Mouse (Mus musculus): Measurements from ENCODE around the gene AU022252.

Gene AU022252

DNA sequence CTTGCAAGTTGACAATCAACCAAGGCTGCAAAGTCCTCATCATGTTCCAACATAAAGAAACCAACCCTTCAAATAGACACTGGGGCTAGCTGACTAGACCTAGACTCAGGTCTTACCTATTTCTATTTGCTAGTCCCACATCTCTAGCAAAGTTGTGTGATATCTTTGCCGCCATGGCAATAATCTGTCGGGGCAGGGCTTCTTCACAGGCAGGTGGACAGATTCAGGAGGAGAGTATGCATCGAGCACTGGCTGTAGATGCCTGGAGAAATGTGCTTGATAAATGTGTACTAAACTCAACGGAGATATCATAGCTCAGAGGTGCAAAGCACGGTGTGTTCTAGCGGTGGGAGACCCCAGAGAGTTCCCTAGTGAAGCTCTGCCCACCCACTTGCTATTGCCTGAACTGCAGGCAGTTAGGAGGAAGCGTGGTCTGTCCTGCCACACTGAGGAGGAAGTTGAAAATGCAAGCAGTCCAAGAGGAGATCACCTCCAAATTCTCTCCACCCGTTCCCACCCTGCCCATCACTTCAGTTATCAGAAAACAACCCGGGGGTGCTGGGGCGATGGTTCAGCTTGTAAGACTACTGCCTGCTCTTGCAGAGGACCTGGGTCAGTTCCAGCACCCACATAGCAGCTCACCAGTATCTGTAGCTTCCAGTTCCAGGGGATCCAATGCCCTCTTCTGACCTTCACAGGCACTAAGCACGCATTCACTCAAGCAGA, 44.3 kb downstream of the AU022252 start:
- no peak for DNase-seq (ENCODE audit: low spot score in 2 of 2)

DNA sequence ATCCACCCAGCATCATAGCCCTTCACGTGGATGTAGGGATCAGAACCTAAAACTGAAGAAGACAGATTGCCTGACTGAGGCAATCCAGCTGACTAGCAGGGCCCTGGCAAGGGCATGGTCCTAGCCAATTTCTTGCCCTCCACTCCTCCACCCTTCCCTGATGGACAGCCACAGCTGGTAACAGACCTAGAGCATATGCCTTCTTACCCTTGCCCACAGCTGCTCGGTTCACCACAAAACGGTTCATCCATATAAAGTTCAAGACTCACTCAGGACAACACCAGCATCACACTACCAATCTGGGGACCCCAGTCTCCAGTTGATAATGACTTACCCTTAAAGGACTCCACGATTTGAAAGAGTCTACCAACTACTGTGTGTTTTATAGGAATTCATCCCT, 46.7 kb downstream of the AU022252 start:
- no peak for DNase-seq (ENCODE audit: low spot score in 2 of 2)

GRCm38 (mm10) chr4:119183525-119183924, 49.0 kb downstream of the AU022252 start:
- no peak for DNase-seq (ENCODE audit: low spot score in 2 of 2)

GRCm38 (mm10) chr4:119181456-119181855, 51.1 kb downstream of the AU022252 start:
- no peak for DNase-seq (ENCODE audit: low spot score in 2 of 2)

- DNase-seq (ENCODE audit: low spot score in 2 of 2) = no peak
Measured at GRCm38 (mm10) chr4:119180133-119180707, 52.3 kb downstream of the AU022252 start.

DNA sequence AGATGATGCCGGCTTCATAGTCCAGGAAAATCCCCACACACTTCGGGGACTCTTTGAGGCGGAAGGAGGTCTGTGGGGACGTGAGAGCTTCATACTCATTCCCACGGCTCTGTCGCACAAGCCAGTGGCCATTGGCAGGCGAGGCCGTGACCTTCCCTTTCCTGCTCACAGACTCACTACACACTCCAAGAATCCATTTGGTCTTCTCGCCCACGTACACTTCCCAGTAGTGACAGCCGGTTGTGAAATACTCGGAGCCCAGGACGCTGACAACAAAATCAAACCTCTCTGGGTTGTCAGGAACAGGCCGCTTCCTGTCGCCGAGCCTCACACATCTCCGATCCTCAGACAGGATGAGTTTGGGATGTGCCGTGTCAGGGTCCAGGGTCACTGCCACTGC, 54.2 kb downstream of the AU022252 start:
- no peak for DNase-seq (ENCODE audit: low spot score in 2 of 2)

DNA sequence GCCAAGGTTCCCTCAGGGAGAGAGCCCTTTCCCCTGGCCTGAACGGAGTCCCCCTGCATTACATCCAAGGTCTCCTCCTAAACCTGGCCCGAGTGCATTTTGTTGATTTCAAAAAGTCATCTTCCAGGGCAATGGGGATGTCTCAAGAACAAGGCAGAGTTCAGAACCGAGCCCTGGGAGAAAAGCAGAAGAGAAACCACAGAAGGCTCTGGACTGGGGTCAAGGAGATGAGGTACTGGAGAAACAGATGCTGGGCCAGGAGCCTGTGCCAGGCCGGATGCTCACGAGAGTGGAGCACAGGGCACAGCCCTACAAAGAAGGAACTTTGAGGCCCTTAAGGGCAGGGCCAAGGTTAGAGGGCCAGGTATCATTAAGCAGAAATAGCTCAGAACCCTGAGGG, 54.8 kb downstream of the AU022252 start:
- DNase-seq (ENCODE audit: low spot score in 2 of 2) = no peak

DNA sequence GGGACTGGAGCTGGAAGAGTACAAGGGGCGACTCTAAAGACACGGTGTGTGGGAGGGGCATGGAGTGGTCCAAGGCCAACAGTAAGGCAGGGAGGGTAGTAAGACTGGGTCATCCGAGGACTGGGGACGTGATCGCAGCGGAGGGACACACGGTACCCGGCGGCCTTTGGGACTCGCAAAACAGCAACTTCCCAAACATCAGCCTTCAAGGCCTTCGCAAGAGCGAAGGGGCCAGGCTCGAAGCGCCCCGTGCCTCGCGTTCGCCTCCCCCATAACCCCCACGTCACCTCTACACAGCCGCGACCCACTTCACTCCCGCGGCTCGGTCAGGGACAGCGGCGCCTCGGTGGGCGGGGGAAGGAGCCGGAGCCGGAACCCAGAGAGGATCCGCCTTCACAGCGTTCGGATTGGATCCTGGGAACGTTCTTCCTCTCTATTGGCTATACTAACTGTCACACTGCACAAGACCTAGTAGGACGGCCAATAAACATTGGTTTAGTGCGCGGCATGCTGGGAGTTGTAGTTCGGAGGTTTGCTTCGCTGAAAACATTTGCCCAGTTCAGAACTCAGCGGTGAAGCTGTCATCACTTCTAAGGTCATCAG, 58.6 kb downstream of the AU022252 start, which contains the start of gene Zfp691:
Zfp691 (minus strand) TSS at position 345 of the 603 bp plus-strand sequence.
- DNase-seq (ENCODE audit: low spot score in 2 of 2) = peak; percentile 89 to 93

GRCm38 (mm10) chr4:119172919-119173650, 59.4 kb downstream of the AU022252 start:
- no peak for DNase-seq (ENCODE audit: low spot score in 2 of 2)

DNA sequence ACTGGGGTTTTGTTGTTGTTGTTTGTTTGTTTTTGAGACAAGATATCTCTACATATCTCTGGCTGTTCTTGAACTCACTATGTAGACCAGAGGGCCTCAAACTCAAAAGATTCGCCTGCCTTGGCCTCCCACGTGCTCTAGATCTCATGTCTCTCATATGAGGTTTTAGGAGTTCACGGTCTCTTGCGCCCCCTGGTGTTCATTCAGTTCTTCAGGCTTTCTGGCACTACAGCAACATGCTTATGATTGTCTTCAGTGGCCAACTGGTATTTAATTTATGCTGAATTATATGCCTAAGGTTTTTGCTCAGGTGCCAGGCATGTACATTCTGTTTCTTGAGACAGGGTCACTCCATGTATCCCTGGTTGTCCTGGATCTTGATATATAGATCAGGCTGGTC, 64.8 kb downstream of the AU022252 start:
- DNase-seq (ENCODE audit: low spot score in 2 of 2) = peak; percentile 82

DNA sequence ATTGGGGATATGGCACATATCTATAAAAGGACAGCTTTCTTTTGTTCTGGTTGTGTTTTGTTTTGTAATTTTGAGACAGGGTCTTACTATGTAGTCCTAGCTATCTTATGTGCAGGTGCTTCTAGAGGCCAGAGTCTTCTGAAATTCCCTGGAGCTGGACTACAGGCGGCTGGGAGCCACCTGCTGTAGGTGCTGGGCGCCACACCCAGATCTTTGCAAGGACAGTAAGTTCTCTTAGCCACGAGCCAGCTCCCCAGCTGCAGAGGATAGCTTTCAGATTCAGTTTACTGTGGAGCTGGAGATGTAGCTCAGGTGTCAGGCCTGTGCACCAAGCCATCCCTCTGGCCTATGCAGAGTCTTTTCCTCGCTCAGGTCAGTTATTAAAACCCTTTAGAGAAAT, 65.4 kb downstream of the AU022252 start:
- no peak for DNase-seq (ENCODE audit: low spot score in 2 of 2)

DNA sequence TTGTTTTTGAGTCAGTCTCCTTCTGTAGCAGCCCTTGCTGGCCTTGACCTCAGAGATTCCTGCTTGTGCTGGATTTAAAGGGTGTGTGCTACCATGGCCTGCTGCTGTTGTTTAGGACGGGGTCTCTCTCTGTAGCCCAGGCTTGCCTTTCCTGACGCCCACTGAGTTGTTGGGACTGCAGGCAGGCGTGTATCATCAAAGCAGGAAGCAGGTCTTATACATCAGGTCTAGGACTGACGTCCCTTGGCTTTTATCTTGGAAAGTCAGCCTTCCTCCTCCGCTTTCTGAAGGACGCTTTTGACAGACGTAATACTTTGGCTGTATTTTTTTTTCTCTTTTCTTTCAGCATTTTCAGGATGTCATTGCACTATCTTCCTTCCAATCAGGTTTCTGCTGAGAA, 66.6 kb downstream of the AU022252 start:
- DNase-seq (ENCODE audit: low spot score in 2 of 2) = no peak

DNA sequence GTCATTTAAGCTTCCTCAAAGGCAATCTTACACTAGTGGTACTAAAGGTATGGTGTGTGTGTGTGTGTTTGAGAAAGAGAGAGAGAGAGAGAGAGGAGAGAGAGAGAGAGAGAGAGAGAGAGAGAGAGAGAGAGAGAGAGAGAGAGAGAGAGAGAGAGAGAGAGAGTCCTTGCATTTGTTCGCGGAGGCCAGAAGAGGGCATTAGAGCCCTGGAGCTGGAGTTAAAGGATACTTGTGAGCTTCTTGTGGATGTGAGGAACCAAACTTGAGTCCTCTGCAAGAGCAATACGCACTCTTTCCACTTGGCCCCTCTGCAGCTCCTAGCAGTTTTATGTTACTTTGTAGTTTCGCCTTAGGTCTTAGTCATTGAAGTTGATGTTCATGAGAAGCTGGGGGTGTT, 69.5 kb downstream of the AU022252 start:
- DNase-seq (ENCODE audit: low spot score in 2 of 2) = no peak

GRCm38 (mm10) chr4:119161358-119161757, 71.2 kb downstream of the AU022252 start:
- no peak for DNase-seq (ENCODE audit: low spot score in 2 of 2)

DNA sequence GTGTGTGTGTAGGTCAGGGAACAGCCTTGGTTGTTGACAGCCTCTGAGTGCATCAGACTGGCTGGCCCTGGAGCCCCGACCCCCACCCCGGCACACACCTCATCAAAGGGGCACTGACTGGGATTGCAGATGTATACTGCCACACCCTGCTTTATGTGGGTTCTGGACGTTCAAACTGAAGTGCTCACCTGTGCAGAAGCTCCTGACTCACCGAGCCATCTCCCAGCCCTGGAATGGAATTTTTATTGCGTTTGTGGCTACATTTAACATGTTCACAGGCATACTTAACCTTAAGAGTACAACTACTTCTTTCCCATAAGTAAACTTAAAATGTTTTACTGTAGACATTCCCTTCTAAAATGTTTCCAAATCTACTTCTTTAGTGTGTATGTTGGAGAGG, 74.6 kb downstream of the AU022252 start:
- DNase-seq (ENCODE audit: low spot score in 2 of 2) = no peak

DNA sequence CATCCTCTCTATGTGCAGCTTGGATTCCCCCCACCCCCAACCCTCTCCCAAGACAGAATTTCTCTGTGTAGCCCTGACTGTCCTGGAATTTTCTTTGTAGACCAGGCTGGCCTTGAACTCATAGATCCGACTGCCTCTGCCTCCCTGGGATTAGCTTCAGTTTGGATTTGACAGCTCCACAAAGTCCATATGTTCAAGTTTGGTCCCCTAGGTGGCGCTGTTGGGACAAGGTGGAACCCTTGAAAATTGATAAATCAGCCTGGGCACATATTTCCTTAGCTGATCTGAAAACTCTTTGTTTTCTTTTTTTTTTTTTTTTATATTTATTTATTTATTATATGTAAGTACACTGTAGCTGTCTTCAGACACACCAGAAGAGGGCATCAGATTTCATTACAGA, 75.3 kb downstream of the AU022252 start:
- DNase-seq (ENCODE audit: low spot score in 2 of 2) = peak; percentile 44 to 64
